Mouse (Mus musculus) bone marrow, adult 2 months (tissue): ENCODE measurements around the gene Gm11983.

Source experiments
- CTCF ChIP-seq: fragments of 200-500 bp; IDR thresholded peaks from 2 replicates; pipeline ENCODE4 v1.5.1; 2011; ENCODE audit warnings: low read length, control low read depth; ENCODE audit not compliant: control insufficient read depth, insufficient read depth
- POLR2A ChIP-seq: fragments of 200-500 bp; IDR thresholded peaks from 2 replicates; pipeline ENCODE4 v1.6.1; 2011; ENCODE audit warnings: low read depth, mild to moderate bottlenecking, control low read depth, low read length, borderline replicate concordance; ENCODE audit not compliant: control insufficient read depth

GRCm38 (mm10) chr11:6840775-6841174 is 3.3 kb upstream of the Gm11983 start:
- TF ChIP-seq CTCF (no peak), POLR2A (no peak)
